Mouse (Mus musculus): ENCODE results near the gene Hspa2. TPM values are rescaled to one million over a fixed set of nuclear protein-coding genes. Genes with fewer than 3 reads are reported as not detected.

Gene Hspa2
- polyA plus RNA-seq, 1 experiment, result 5.1 TPM

- no peaks in the 10 kb centered on the region for H3K79me3 ChIP-seq (ENCODE audit: low read depth)
- H3K4me3 ChIP-seq (ENCODE audit: insufficient read depth, poor library complexity, severe bottlenecking), result no peak overlapping the region
- H3ac ChIP-seq (ENCODE audit: control insufficient read depth, insufficient read length, low read depth), result no peak overlapping the region
- H3K36me3 ChIP-seq (ENCODE audit: control insufficient read depth, insufficient read depth), result no peaks in the 10 kb centered on the region
- H3K79me2 ChIP-seq (ENCODE audit: control insufficient read depth, insufficient read depth), result no peaks in the 10 kb centered on the region
- TF ChIP-seq MAX (IDR thresholded peaks at IDR 0.05) (no peak), MYOG (IDR thresholded peaks at IDR 0.05; ENCODE audit: control insufficient read depth, extremely low read depth, insufficient read length) (no peak), FOSL1 (IDR thresholded peaks at IDR 0.05; ENCODE audit: insufficient read depth, low read length, poor library complexity, severe bottlenecking) (no peak), USF1 (IDR thresholded peaks at IDR 0.05; ENCODE audit: low read depth) (no peak), MYOD1 (IDR thresholded peaks at IDR 0.05; ENCODE audit: control insufficient read depth, insufficient read length, low read depth) (no peak), CEBPB (IDR thresholded peaks at IDR 0.05; ENCODE audit: low read depth) (no peak), CTCF (IDR thresholded peaks at IDR 0.05; ENCODE audit: control insufficient read depth, insufficient read depth, insufficient read length) (no peak)
- H3K27me3 ChIP-seq (ENCODE audit: control insufficient read depth, insufficient read depth, insufficient read length), result no peaks in the 10 kb centered on the region
Observed at GRCm38 (mm10) chr12:76401674-76402073, 2.3 kb upstream of the Hspa2 start.

- Histone ChIP-seq H3K79me3 (ENCODE audit: low read depth) (no peaks in the 10 kb centered on the region), H3ac (ENCODE audit: control insufficient read depth, insufficient read length, low read depth) (peak overlapping the region; percentile 71), H3K4me3 (ENCODE audit: insufficient read depth, poor library complexity, severe bottlenecking) (peak overlapping the region; percentile 43), H3K27me3 (ENCODE audit: control insufficient read depth, insufficient read depth, insufficient read length) (no peaks in the 10 kb centered on the region), H3K79me2 (ENCODE audit: control insufficient read depth, insufficient read depth) (no peaks in the 10 kb centered on the region), H3K36me3 (ENCODE audit: control insufficient read depth, insufficient read depth) (no peaks in the 10 kb centered on the region)
- TF ChIP-seq CTCF (IDR thresholded peaks at IDR 0.05; ENCODE audit: control insufficient read depth, insufficient read depth, insufficient read length) (no peak), USF1 (IDR thresholded peaks at IDR 0.05; ENCODE audit: low read depth) (no peak), MYOG (IDR thresholded peaks at IDR 0.05; ENCODE audit: control insufficient read depth, extremely low read depth, insufficient read length) (no peak), CEBPB (IDR thresholded peaks at IDR 0.05; ENCODE audit: low read depth) (no peak), FOSL1 (IDR thresholded peaks at IDR 0.05; ENCODE audit: insufficient read depth, low read length, poor library complexity, severe bottlenecking) (no peak), MYOD1 (IDR thresholded peaks at IDR 0.05; ENCODE audit: control insufficient read depth, insufficient read length, low read depth) (no peak), MAX (IDR thresholded peaks at IDR 0.05) (no peak)
Observed at GRCm38 (mm10) chr12:76402991-76403885, 738 bp upstream of the Hspa2 start.

- Histone ChIP-seq H3K36me3 (ENCODE audit: control insufficient read depth, insufficient read depth) (no peaks in the 10 kb centered on the region), H3ac (ENCODE audit: control insufficient read depth, insufficient read length, low read depth) (no peak overlapping the region), H3K79me2 (ENCODE audit: control insufficient read depth, insufficient read depth) (no peaks in the 10 kb centered on the region), H3K27me3 (ENCODE audit: control insufficient read depth, insufficient read depth, insufficient read length) (no peaks in the 10 kb centered on the region), H3K4me3 (ENCODE audit: insufficient read depth, poor library complexity, severe bottlenecking) (no peak overlapping the region), H3K79me3 (ENCODE audit: low read depth) (no peaks in the 10 kb centered on the region)
- TF ChIP-seq USF1 (IDR thresholded peaks at IDR 0.05; ENCODE audit: low read depth) (no peak), CEBPB (IDR thresholded peaks at IDR 0.05; ENCODE audit: low read depth) (no peak), MYOG (IDR thresholded peaks at IDR 0.05; ENCODE audit: control insufficient read depth, extremely low read depth, insufficient read length) (no peak), MAX (IDR thresholded peaks at IDR 0.05) (no peak), FOSL1 (IDR thresholded peaks at IDR 0.05; ENCODE audit: insufficient read depth, low read length, poor library complexity, severe bottlenecking) (no peak), CTCF (IDR thresholded peaks at IDR 0.05; ENCODE audit: control insufficient read depth, insufficient read depth, insufficient read length) (no peak), MYOD1 (IDR thresholded peaks at IDR 0.05; ENCODE audit: control insufficient read depth, insufficient read length, low read depth) (no peak)
Observed at GRCm38 (mm10) chr12:76404836-76405182, 833 bp downstream of the Hspa2 start.

- Histone ChIP-seq H3ac (ENCODE audit: control insufficient read depth, insufficient read length, low read depth) (no peak overlapping the region), H3K79me2 (ENCODE audit: control insufficient read depth, insufficient read depth) (no peaks in the 10 kb centered on the region), H3K36me3 (ENCODE audit: control insufficient read depth, insufficient read depth) (no peaks in the 10 kb centered on the region), H3K79me3 (ENCODE audit: low read depth) (no peaks in the 10 kb centered on the region), H3K27me3 (ENCODE audit: control insufficient read depth, insufficient read depth, insufficient read length) (no peaks in the 10 kb centered on the region), H3K4me3 (ENCODE audit: insufficient read depth, poor library complexity, severe bottlenecking) (no peak overlapping the region)
- no peak for TF ChIP-seq CTCF (IDR thresholded peaks at IDR 0.05; ENCODE audit: control insufficient read depth, insufficient read depth, insufficient read length)
Observed at GRCm38 (mm10) chr12:76405183-76405970, 1.4 kb downstream of the Hspa2 start.

GRCm38 (mm10) chr12:76405971-76406370 is 2.0 kb downstream of the Hspa2 start:
- H3ac ChIP-seq (ENCODE audit: control insufficient read depth, insufficient read length, low read depth), result no peak overlapping the region
- H3K36me3 ChIP-seq (ENCODE audit: control insufficient read depth, insufficient read depth), result no peaks in the 10 kb centered on the region
- H3K4me3 ChIP-seq (ENCODE audit: insufficient read depth, poor library complexity, severe bottlenecking), result no peak overlapping the region
- TF ChIP-seq MYOD1 (IDR thresholded peaks at IDR 0.05; ENCODE audit: control insufficient read depth, insufficient read length, low read depth) (no peak), USF1 (IDR thresholded peaks at IDR 0.05; ENCODE audit: low read depth) (no peak), MAX (IDR thresholded peaks at IDR 0.05) (no peak), CTCF (IDR thresholded peaks at IDR 0.05; ENCODE audit: control insufficient read depth, insufficient read depth, insufficient read length) (no peak), MYOG (IDR thresholded peaks at IDR 0.05; ENCODE audit: control insufficient read depth, extremely low read depth, insufficient read length) (no peak), CEBPB (IDR thresholded peaks at IDR 0.05; ENCODE audit: low read depth) (no peak), FOSL1 (IDR thresholded peaks at IDR 0.05; ENCODE audit: insufficient read depth, low read length, poor library complexity, severe bottlenecking) (no peak)
- H3K27me3 ChIP-seq (ENCODE audit: control insufficient read depth, insufficient read depth, insufficient read length), result no peaks in the 10 kb centered on the region
- no peaks in the 10 kb centered on the region for H3K79me3 ChIP-seq (ENCODE audit: low read depth)
- no peaks in the 10 kb centered on the region for H3K79me2 ChIP-seq (ENCODE audit: control insufficient read depth, insufficient read depth)

Data from C2C12 (cell line).